Mouse (Mus musculus): ENCODE measurements around the gene Vamp1. TPM values are rescaled to one million over a fixed set of nuclear protein-coding genes. Genes with fewer than 3 reads are reported as not detected.
A peak's percentile ranks its signal among the peaks of the same experiment; 100 is the strongest.
"Not testable (repeated sequence)": the region's sequence is repeated elsewhere in the genome, so short reads cannot be mapped to it uniquely, and the experiment has no call there.

The Vamp1 gene
- polyA plus RNA-seq, 1 experiment from 2014 or later: 2.6 TPM

DNA sequence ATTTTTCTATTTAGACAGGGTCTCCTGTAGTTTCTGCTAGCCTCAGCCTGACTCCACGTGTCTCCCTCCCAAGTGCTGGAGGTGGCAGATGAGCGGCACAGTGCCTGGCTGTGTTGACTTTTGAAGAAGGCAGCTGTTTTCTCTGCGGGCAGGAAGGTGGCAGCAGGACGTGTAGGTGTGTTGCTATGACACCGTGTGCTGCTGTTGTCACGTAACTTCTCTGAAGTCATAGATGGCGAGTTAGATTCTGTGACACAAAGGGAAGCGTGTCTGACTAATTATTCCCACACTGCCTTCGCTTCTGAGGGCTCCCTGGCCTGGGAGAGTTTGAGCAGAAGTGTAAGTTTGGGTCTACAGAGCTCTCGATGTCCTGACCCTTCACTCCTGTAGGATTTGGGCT, 49.9 kb downstream of the Vamp1 start:
- Histone ChIP-seq H3K4me2 (ENCODE audit: low read length) (no peak overlapping the region), H3K27ac (replicated peaks in 1 of 2; ENCODE audit: control insufficient read depth in 1 of 2, insufficient read depth in 1 of 2, low read depth in 2 of 2, low read length in 2 of 2) (no peak overlapping the region), H3K9me3 (ENCODE audit: control insufficient read depth, low read length) (no peaks in the 10 kb centered on the region), H3K36me3 (ENCODE audit: control insufficient read depth, insufficient read depth, low read length) (no peaks in the 10 kb centered on the region), H3K4me1 (ENCODE audit: control insufficient read depth in 2 of 2, insufficient read depth in 2 of 2, low read length in 2 of 2) (no peaks in the 10 kb centered on the region), H3K27me3 (ENCODE audit: control insufficient read depth, insufficient read depth, low read length) (no peaks in the 10 kb centered on the region), H3K4me3 (ENCODE audit: control insufficient read depth in 1 of 2, insufficient read depth in 1 of 2, low read depth in 1 of 2, low read length in 2 of 2) (no peak overlapping the region), H3K9ac (ENCODE audit: low read length) (no peak overlapping the region)
- WGBS: 45% methylated on average over 10 of the region's 10 CpGs
- ATAC-seq (ENCODE audit: insufficient number of reproducible peaks, insufficient read depth, low FRiP score, low read depth): no peak

DNA sequence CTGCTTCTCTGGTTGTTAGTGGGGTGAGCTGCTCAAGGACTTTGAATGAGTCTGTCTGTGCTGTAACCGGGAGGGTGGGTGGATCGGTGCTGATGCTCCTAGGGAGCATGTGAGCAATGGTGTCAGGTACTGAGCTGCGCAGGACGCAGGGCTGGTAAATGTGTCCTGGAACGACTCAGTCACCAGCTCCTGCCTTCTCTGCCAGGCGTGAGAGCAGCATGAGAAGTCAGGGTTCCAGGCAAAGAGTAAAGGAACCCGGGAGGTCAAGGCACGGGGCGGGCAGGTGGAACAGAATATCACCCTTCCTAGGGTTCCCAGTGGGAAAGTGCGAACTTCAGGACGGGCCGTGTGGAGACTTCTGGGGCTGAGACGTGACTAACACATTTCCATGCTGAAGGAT, 50.7 kb downstream of the Vamp1 start:
- H3K9me3 ChIP-seq (ENCODE audit: control insufficient read depth, low read length): no peaks in the 10 kb centered on the region
- no peak overlapping the region for H3K4me3 ChIP-seq (ENCODE audit: control insufficient read depth in 1 of 2, insufficient read depth in 1 of 2, low read depth in 1 of 2, low read length in 2 of 2)
- H3K27me3 ChIP-seq (ENCODE audit: control insufficient read depth, insufficient read depth, low read length): no peaks in the 10 kb centered on the region
- H3K36me3 ChIP-seq (ENCODE audit: control insufficient read depth, insufficient read depth, low read length): no peaks in the 10 kb centered on the region
- no peak for ATAC-seq (ENCODE audit: insufficient number of reproducible peaks, insufficient read depth, low FRiP score, low read depth)
- no peak overlapping the region for H3K27ac ChIP-seq (replicated peaks in 1 of 2; ENCODE audit: control insufficient read depth in 1 of 2, insufficient read depth in 1 of 2, low read depth in 2 of 2, low read length in 2 of 2)
- no peak overlapping the region for H3K9ac ChIP-seq (ENCODE audit: low read length)
- H3K4me2 ChIP-seq (ENCODE audit: low read length): no peak overlapping the region
- no peaks in the 10 kb centered on the region for H3K4me1 ChIP-seq (ENCODE audit: control insufficient read depth in 2 of 2, insufficient read depth in 2 of 2, low read length in 2 of 2)
- 59% methylated on average over 13 of the region's 13 CpGs for WGBS

DNA sequence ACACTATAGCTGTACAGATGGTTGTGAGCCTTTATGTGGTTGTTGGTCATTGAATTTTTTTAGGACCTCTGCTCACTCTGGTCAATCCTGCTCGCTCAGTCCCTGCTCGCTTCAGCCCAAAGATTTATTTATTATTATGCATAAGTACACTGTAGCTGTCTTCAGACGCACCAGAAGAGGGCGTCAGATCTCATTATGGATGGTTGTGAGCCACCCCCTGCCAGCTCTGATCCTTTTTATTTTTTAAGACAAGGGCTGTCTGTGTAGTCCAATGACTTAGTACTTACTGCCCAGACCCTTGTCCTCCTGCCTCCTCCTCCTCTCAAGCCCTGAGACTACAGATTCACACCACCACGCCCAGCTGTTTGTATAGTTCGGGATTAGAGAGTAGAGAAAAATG, 51.2 kb downstream of the Vamp1 start:
- H3K9ac ChIP-seq (ENCODE audit: low read length); H3K27me3 ChIP-seq (ENCODE audit: control insufficient read depth, insufficient read depth, low read length); H3K4me2 ChIP-seq (ENCODE audit: low read length); H3K27ac ChIP-seq (replicated peaks in 1 of 2; ENCODE audit: control insufficient read depth in 1 of 2, insufficient read depth in 1 of 2, low read depth in 2 of 2, low read length in 2 of 2); H3K9me3 ChIP-seq (ENCODE audit: control insufficient read depth, low read length); H3K36me3 ChIP-seq (ENCODE audit: control insufficient read depth, insufficient read depth, low read length); ATAC-seq (ENCODE audit: insufficient number of reproducible peaks, insufficient read depth, low FRiP score, low read depth); H3K4me3 ChIP-seq (ENCODE audit: control insufficient read depth in 1 of 2, insufficient read depth in 1 of 2, low read depth in 1 of 2, low read length in 2 of 2); H3K4me1 ChIP-seq (ENCODE audit: control insufficient read depth in 2 of 2, insufficient read depth in 2 of 2, low read length in 2 of 2): not testable (repeated sequence)
- WGBS: 67% methylated on average over 6 of the region's 6 CpGs

DNA sequence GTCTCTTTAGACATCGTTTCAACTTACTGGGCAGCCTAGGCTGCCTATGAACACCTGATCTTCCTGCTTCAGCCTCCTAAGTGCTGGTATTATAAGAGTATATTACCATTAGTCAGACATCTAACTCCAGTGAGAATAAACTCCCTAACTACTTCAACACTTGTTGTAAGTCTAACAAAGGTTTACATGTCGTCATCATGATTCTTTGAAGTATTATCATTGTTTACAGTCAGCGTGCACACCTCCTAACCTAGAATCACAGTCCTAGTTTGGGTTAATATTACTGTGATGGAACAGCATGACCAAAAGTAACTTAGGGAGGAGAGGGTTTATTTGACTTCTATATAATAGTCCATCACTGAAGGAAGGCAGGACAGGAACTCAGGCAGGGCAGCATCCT, 52.1 kb downstream of the Vamp1 start:
- no peak overlapping the region for H3K4me2 ChIP-seq (ENCODE audit: low read length)
- 81% methylated on average over 3 of the region's 3 CpGs for WGBS
- no peak for ATAC-seq (ENCODE audit: insufficient number of reproducible peaks, insufficient read depth, low FRiP score, low read depth)
- H3K9me3 ChIP-seq (ENCODE audit: control insufficient read depth, low read length): no peaks in the 10 kb centered on the region
- H3K27ac ChIP-seq (replicated peaks in 1 of 2; ENCODE audit: control insufficient read depth in 1 of 2, insufficient read depth in 1 of 2, low read depth in 2 of 2, low read length in 2 of 2): no peak overlapping the region
- H3K27me3 ChIP-seq (ENCODE audit: control insufficient read depth, insufficient read depth, low read length): no peaks in the 10 kb centered on the region
- no peaks in the 10 kb centered on the region for H3K36me3 ChIP-seq (ENCODE audit: control insufficient read depth, insufficient read depth, low read length)
- H3K4me1 ChIP-seq (ENCODE audit: control insufficient read depth in 2 of 2, insufficient read depth in 2 of 2, low read length in 2 of 2): peaks cover 6 to 9% of the 10 kb centered on the region in 2 experiments
- no peak overlapping the region for H3K9ac ChIP-seq (ENCODE audit: low read length)
- H3K4me3 ChIP-seq (ENCODE audit: control insufficient read depth in 1 of 2, insufficient read depth in 1 of 2, low read depth in 1 of 2, low read length in 2 of 2): no peak overlapping the region

DNA sequence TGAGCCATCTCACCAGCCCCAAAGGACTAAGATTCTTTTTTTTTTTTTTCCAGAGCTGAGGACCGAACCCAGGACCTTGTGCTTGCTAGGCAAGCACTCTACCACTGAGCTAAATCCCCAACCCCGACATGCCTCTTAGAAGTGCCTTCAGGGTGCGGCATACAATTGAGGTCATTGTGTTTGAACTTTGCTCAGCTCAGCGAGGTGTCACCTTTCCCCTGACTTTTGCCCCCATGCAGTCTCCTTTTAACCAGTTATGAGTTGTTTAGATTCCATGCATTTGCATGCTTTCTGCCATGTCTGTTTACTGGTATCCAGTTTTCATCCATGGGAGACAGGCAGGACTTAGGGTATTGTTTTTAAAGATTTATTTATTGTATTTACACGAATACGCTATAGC, 53.4 kb downstream of the Vamp1 start:
- no peak for ATAC-seq (ENCODE audit: insufficient number of reproducible peaks, insufficient read depth, low FRiP score, low read depth)
- Histone ChIP-seq H3K27me3 (ENCODE audit: control insufficient read depth, insufficient read depth, low read length) (no peaks in the 10 kb centered on the region), H3K4me1 (ENCODE audit: control insufficient read depth in 2 of 2, insufficient read depth in 2 of 2, low read length in 2 of 2) (peaks cover 6 to 9% of the 10 kb centered on the region in 2 experiments), H3K4me2 (ENCODE audit: low read length) (no peak overlapping the region), H3K27ac (replicated peaks in 1 of 2; ENCODE audit: control insufficient read depth in 1 of 2, insufficient read depth in 1 of 2, low read depth in 2 of 2, low read length in 2 of 2) (no peak overlapping the region), H3K9ac (ENCODE audit: low read length) (no peak overlapping the region), H3K36me3 (ENCODE audit: control insufficient read depth, insufficient read depth, low read length) (no peaks in the 10 kb centered on the region), H3K9me3 (ENCODE audit: control insufficient read depth, low read length) (no peaks in the 10 kb centered on the region), H3K4me3 (ENCODE audit: control insufficient read depth in 1 of 2, insufficient read depth in 1 of 2, low read depth in 1 of 2, low read length in 2 of 2) (no peak overlapping the region)
- 56% methylated on average over 6 of the region's 6 CpGs for WGBS

DNA sequence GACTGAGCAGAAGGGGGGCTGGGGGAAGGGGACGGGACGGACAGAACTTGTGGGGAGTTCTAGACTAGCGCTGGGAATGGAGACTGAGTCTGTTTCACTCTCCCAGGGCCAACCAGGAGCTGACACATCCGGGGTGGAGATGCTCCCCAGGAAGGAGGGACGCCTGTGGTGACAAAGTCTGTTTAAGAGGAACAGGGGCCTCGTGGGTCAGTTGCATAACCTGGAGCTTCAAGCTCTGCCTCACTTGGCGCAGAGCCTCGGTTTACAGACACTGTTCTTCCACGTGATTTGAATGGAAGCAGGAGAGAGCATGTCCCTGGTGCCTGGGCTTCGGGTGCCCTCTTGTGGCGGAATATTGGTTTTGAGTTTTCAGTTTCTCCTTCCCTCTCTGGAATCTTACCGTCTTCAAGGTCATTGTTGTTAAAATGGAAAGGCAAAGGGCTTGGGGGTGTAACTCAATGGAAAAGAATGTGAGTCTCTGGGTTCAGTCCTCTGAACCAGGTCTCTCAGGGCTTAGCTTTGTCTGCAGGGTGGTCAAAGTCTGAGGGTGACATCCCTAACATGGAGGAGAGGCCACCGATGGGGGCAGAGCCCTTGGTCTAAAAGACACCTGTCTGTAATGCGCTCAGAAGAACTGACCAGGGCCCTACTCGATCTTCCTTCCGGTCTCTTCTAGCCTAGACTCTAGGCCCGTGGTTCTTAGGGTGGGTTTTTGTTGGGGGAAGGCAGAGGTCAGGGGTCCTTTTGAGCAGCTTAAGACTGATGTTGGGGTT, 56.3 kb downstream of the Vamp1 start:
- Histone ChIP-seq H3K27ac (replicated peaks in 1 of 2; ENCODE audit: control insufficient read depth in 1 of 2, insufficient read depth in 1 of 2, low read depth in 2 of 2, low read length in 2 of 2) (peak overlapping the region in 1 of 2 experiments; percentile 42; a peak in 2 of 4 replicates), H3K4me1 (ENCODE audit: control insufficient read depth in 2 of 2, insufficient read depth in 2 of 2, low read length in 2 of 2) (peaks cover 6 to 9% of the 10 kb centered on the region in 2 experiments), H3K9me3 (ENCODE audit: control insufficient read depth, low read length) (no peaks in the 10 kb centered on the region), H3K36me3 (ENCODE audit: control insufficient read depth, insufficient read depth, low read length) (no peaks in the 10 kb centered on the region), H3K27me3 (ENCODE audit: control insufficient read depth, insufficient read depth, low read length) (peaks cover 9% of the 10 kb centered on the region; the same call in 1 of the 2 replicates), H3K9ac (ENCODE audit: low read length) (peak overlapping the region; percentile 60), H3K4me2 (ENCODE audit: low read length) (peak overlapping the region; percentile 58), H3K4me3 (ENCODE audit: control insufficient read depth in 1 of 2, insufficient read depth in 1 of 2, low read depth in 1 of 2, low read length in 2 of 2) (peak overlapping the region; percentile 12; a peak in 3 of 4 replicates)
- peak; percentile 83 for ATAC-seq (ENCODE audit: insufficient number of reproducible peaks, insufficient read depth, low FRiP score, low read depth)
- WGBS: 18% methylated on average over 17 of the region's 17 CpGs

DNA sequence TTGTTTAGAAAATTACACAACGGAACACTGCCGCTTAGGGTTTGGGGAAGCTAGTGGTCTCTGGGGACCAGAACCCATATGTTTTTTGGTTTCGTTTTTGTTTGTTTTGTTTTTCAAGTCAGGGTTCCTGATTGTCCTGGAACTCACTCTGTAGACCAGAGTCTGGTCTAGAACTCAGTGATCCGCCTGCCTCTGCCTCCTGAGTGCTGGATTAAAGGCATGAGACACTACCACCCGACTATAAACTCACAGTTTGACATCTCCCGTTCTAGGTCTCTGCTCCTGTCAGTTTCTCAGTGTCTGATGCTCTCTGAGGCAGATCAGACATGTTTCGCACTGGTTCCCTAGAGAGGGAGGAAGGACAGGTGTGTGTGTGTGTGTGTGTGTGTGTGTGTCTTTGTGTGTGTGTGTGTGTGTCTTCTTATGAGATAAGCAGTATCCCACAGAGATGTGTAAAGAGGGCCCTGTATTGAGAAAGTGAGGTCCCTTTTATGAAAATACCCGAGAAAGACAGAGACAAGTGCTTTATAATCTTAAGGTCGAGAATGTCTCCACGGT, 57.0 kb downstream of the Vamp1 start:
- H3K27ac ChIP-seq (replicated peaks in 1 of 2; ENCODE audit: control insufficient read depth in 1 of 2, insufficient read depth in 1 of 2, low read depth in 2 of 2, low read length in 2 of 2): peak overlapping the region in 1 of 2 experiments; percentile 42; a peak in 1 of 4 replicates
- H3K4me3 ChIP-seq (ENCODE audit: control insufficient read depth in 1 of 2, insufficient read depth in 1 of 2, low read depth in 1 of 2, low read length in 2 of 2): no peak overlapping the region
- no peaks in the 10 kb centered on the region for H3K9me3 ChIP-seq (ENCODE audit: control insufficient read depth, low read length)
- peaks cover 6 to 9% of the 10 kb centered on the region in 2 experiments for H3K4me1 ChIP-seq (ENCODE audit: control insufficient read depth in 2 of 2, insufficient read depth in 2 of 2, low read length in 2 of 2)
- peaks cover 9% of the 10 kb centered on the region; the same call in 1 of the 2 replicates for H3K27me3 ChIP-seq (ENCODE audit: control insufficient read depth, insufficient read depth, low read length)
- no peak for ATAC-seq (ENCODE audit: insufficient number of reproducible peaks, insufficient read depth, low FRiP score, low read depth)
- H3K4me2 ChIP-seq (ENCODE audit: low read length): no peak overlapping the region
- WGBS: 78% methylated on average over 10 of the region's 10 CpGs
- no peak overlapping the region for H3K9ac ChIP-seq (ENCODE audit: low read length)
- no peaks in the 10 kb centered on the region for H3K36me3 ChIP-seq (ENCODE audit: control insufficient read depth, insufficient read depth, low read length)
